Mouse (Mus musculus): Measurements from ENCODE around the gene Dmwd. TPM values are rescaled to one million over a fixed set of nuclear protein-coding genes. Genes with fewer than 3 reads are reported as not detected.
"Not testable (repeated sequence)": the region's sequence is repeated elsewhere in the genome, so short reads cannot be mapped to it uniquely, and the experiment has no call there.

Dmwd gene
- total RNA-seq, 2 experiments from 2014 or later = 26.6 to 31.8 TPM

DNA sequence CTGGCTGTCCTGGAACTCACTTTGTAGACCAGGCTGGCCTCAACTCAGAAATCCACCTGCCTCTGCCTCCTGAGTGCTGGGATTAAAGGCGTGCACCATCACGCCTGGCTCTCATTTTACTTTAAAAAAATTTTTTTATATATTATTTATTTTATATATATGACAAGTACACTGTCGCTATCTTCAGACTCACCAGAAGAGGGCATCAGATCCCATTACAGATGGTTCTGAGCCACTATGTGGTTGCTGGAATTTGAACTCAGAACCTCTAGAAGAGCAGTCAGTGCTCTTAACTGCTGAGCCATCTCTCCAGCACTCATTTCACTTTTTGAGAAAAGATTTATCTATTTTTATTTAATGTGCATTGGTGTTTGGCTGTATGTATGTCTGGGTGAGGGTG lies 5.0 kb upstream of the Dmwd start:
- not testable (repeated sequence) for DNase-seq

DNA sequence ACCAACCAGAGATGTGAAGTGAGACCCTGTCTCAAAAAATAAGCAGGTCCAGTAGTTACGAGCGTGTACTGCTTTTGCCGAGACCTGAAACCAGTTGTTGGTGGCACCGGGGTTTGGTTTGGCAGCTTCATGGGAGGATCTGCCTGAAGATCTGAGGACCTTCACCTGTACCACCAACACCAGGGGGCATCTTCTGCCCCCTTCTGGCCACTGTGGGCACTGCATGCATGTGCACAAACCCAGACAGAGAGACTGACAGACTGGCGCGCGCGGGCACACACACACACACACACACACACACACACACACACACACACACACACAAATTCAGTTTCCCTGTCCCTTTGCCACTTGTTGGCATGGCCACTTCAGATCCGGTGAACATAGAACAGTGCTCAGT lies 2.5 kb upstream of the Dmwd start:
- no peak for DNase-seq

DNA sequence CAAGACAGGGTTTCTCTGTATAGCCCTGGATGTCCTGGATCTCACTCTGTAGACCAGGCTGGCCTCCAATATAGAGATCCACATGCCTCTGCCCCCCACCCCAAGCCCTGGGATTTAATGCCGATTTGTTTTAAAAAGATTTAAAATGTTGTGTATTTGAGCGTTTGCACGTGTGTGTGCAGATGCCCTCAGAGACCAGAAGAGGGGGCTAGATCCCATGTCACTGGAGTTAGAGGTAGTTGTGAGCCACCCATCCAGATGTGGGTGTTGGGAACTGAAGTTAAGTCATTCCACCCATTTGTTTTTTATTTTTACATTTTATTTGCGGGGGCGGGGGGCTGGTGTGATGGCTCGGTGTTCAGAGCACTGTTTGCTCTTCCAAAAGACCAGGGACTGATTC lies 1.5 kb upstream of the Dmwd start:
- DNase-seq = no peak

DNA sequence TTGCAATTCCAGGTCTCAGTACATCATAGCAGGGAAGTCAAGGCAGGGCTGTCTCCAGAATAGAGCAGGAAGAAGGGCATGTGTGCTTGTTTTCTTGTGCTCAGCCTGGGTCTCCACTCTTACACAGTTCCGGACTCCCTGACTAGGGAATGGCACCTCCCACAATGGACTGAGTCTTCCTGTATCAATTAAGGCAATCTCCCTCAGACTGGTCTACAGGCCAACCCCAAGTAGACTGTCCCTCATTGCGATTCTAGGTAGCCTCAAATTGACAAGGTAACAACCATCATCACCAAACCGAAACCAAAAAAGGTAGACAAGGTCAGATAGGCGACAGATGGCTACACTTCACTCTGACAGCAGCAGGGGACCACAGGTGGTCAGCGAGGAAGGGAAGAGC lies 796 bp upstream of the Dmwd start:
- DNase-seq = no peak

DNA sequence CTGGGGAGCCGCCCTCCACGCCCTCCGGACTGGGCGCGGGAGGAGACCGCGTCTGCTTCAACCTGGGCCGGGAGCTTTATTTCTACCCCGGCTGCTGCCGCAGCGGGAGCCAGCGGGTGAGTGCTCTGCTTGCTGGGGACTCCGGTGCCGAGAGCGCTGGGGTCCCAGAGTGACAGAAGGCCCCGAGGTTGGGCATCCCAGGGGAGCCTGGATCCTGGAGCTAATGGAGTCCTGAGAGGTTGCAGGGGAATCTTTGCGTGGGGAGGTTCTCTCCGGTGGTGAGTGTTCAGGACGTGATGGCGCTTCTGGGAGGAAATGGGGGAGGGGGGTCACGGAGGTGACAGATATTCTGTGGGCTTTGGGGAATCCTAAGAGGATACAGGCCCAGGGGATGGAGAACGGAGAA lies 562 bp downstream of the Dmwd start:
- DNase-seq = peak; percentile 26

DNA sequence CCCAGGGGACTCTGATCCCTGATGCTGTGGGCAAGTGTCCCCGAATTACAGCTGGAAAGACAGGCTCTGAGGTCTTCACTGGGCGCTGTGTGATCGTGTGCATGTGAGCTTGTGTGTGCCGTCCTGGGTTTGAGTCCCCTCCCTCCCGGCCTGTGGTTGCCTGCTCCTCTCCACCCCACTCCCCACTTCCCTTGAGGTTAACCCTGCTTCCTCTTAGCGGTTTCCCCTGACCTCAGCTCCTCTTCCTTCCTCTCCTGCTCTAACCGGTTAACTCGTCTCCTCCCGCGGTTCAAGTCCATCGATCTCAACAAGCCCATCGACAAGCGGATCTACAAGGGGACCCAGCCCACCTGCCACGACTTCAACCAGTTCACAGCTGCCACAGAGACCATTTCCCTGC lies 1.7 kb downstream of the Dmwd start:
- no peak for DNase-seq

DNA sequence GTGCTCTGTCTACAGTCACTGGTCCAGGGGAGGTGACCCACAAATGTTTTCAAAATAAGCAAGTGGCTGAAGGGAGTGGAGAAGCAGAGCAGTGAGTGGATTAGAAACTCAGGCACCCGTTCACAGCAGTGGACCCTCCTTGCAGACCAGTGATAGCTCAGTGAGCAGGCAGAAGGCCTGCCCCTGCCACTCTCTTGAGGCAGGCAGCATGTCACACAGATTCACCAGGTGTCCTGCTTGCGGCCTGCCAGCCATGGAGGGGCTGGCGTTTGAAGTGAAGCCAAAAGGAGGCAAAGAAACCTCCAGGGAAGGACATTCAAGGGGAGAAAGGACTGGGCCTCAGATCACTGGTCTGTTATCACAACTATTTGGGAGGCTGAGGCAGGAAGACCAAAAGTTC lies 2.7 kb downstream of the Dmwd start:
- DNase-seq = no peak

DNA sequence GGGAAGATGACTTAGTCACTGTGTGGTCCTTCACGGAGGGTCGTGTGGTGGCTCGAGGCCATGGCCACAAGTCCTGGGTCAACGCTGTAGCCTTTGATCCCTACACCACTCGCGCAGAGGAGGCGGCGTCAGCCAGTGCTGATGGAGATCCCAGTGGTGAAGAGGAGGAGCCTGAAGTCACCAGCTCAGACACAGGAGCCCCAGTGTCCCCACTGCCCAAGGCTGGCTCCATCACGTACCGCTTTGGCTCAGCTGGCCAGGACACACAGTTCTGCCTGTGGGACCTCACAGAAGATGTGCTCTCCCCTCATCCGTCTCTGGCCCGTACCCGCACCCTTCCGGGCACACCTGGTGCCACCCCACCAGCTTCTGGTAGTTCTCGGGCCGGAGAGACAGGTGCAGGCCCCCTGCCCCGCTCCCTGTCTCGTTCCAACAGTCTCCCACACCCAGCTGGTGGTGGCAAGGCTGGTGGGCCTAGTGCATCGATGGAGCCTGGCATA lies 4.5 kb downstream of the Dmwd start:
- DNase-seq = no peak

DNA sequence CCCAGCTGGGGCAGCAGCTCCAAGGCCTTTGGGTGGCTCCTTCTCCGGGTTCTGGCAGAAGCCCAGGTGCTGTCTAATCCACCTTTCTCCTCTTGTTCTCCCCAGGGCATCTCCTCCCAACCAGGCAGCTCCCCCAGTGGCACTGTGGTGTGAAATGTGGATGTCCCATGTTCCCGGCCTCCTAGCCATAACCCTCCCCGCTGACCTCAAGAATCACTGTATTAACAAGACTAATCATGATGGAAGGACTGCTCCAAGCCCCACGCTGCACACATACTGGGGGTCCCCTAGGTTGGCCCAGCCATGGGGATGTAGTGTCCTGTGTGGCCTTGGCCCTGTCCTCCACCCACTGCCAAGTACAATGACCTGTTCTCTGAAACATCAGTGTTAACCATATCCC lies 6.1 kb downstream of the Dmwd start:
- no peak for DNase-seq

DNA sequence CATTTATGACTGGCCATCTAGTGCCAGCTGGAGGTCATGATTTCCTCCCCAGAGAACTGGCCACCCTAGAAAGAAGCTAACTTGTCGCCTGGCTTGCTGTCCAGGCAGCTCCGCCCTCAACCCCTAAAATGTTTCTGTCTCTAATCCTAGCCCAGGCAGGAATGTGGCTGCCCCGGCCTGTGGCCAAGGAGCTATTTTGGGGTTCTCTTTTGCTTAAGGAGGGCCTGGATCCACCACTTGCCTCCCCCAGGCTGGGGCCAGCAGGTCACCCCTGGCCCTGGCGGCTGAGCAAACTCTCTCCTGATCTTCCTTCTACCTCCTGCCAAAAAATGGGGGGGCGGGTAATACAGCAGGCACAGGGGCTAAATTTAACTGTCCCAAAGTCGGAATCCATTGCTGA lies 7.1 kb downstream of the Dmwd start:
- peak; percentile 76 for DNase-seq

DNA sequence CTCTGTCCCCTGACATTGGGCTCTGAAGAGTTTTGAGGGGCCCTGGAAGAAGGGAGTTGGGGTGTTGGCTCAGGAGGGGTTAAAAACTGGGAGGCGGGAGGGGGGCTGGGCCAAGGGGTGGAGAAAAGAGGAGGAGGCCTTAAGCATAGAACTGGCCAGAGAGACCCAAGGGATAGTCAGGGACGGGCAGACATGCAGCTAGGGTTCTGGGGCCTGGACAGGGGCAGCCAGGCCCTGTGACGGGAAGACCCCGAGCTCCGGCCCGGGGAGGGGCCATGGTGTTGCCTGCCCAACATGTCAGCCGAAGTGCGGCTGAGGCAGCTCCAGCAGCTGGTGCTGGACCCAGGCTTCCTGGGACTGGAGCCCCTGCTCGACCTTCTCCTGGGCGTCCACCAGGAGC lies 7.7 kb downstream of the Dmwd start, which contains the start of gene Dmpk:
Gene Dmpk, plus strand, starts transcription at position 149 of the 400 bp plus-strand sequence.
- peak; percentile 62 for DNase-seq

DNA sequence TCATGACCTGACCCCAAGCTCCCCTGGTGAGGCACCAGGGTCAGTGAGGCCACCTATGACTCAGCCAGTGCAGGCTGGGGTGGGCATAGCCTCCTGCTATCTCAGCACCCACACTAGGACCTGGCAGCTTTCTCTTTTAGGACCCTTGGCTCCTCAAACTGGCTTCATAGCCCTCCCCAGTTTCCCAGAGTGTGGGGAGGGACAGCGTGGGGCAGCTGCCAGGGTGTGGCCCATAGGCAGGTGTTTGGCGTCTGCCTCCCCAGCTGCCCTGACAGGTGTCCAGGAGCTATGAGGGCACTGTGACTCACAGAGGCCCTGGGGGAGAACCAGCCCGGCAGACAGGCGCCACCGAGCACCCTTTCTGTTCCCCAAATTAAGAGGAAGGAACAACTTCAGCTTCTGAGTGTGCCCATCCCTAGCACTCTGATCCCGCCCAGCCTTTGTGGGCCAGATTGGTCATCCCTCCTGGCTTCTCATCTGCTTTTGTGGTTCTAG lies 8.3 kb downstream of the Dmwd start:
- DNase-seq = peak; percentile 69

DNA sequence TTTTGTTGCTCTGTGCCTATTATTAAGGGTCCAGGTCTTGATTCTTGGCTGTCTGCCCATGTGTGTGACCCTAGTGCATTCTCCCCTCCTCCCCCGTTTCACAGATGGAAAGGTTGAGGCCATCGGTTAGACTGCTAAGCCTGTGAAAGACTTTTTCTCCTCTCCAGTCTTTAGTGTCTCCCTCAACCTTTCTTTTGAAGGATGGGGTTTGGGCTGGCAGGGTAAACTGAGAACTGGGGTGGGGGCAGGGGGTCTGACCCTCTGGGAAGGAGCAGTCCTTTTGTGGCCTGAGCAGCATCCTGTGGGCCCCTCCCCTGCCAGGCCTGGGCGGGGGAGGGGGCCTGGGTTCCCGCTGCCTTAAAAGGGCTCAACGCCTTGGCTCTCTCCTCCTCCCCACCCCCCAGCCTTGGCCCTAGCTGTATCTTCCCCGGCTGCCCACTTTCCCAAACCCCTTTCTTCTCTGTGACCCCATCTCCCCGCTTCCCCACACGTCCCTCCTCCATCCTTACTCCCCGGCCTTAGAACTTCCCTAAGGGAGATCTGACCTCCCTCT lies 9.0 kb downstream of the Dmwd start:
- no peak for DNase-seq

DNA sequence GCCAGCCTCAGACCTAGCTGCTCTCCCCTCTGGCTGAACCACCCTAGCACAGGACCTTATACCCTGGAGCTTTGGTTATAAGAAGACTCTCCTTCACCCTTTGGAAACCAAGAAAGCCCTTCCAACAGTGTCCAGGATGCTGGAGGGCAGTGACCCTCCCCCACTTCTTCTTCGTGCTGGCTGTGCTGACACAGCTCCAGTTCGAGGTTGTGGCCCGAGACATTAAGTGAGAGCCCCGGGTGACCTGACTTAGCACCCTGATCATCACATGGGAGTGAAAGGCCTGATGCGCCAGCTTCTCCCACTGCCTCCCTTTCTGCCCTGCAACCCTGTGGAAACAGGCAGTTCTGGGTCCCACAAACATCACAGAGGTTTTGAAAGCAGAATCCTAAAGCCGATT lies 9.5 kb downstream of the Dmwd start:
- no peak for DNase-seq

DNA sequence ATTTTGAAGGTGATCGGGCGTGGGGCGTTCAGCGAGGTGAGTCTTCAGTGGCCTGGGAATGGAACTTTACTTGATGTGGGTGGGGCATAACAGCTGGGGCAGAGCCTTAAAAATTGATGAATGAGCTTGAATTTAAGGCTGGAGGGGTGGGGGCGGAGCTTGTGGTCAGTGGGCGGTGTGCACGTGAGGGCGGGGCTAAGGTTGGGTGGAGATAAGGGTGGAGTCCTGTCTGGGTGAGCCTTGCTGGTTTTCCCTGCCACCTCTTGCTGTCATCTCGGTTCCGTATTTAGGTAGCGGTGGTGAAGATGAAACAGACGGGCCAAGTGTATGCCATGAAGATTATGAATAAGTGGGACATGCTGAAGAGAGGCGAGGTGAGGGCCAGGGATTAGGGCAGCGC lies 10.0 kb downstream of the Dmwd start:
- no peak for DNase-seq

DNA sequence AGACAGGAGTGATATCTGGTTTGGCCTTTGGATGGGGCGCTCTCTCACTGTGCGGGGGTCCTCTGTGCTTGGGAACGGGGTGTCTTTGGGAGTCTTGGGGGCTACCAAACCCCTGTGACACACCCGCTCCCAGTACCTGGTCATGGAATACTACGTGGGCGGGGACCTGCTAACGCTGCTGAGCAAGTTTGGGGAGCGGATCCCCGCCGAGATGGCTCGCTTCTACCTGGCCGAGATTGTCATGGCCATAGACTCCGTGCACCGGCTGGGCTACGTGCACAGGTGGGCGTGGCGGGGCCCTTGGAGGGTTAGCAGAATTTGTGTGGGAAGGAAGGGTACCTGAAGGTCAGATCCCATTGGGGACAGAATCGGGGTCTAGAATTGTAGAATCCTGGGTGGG lies 10.7 kb downstream of the Dmwd start:
- DNase-seq = no peak

DNA sequence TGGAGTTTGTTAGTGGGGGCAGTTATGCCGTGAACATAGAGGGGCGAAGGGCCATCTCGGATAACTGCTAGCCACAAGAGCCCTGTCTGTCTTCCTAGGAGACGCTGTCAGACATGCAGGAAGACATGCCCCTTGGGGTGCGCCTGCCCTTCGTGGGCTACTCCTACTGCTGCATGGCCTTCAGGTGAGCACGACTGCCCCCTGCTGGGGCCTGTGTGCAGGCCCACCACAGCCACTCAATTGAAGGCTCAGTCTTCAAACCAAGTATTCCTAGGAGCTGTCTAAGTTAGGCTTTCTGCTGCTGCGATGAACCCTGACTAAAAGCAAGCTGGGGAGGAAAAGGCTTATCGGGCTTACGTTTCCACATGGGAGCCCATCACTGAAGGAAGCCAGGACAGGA lies 12.8 kb downstream of the Dmwd start:
- peak; percentile 79 for DNase-seq

DNA sequence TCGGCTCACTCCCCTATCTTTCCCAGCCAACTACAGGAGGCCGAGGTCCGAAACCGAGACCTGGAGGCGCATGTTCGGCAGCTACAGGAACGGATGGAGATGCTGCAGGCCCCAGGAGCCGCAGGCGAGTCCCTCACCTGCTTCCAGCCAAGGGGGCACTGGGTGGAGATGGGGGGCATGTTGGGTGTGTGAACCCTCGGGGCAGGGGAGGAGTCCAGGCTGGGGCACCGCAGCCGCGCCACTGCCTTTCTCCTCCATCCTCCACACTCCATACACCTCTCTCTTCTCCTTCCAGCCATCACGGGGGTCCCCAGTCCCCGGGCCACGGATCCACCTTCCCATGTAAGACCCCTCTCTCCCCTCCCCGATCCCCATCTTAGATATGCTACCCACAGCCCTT lies 15.9 kb downstream of the Dmwd start:
- DNase-seq = no peak

DNA sequence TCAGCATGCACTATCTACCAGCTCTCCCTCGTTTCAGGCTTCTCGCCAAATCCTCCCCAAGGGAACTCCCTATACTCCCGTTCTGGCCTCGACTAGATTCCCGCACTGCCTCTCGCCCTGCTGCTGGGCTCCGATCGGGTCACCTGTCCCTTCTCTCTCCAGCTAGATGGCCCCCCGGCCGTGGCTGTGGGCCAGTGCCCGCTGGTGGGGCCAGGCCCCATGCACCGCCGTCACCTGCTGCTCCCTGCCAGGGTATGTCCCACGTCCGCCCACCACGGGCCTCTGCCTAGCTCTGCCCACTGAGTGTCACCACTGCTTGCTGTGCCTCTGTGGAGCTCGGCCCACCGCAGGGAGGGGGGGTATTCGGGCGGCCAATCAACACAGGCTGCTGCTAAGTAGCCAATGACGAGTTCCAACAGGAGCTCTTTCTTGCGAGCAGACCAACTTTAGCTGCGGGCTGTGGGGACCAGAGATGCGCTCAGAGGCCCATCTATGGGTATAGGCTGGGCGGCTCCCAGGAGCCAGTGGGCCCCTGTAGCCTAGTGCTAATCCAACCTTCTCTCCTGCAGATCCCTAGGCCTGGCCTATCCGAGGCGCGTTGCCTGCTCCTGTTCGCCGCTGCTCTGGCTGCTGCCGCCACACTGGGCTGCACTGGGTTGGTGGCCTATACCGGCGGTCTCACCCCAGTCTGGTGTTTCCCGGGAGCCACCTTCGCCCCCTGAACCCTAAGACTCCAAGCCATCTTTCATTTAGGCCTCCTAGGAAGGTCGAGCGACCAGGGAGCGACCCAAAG lies 16.6 kb downstream of the Dmwd start:
- peak; percentile 56 for DNase-seq

DNA sequence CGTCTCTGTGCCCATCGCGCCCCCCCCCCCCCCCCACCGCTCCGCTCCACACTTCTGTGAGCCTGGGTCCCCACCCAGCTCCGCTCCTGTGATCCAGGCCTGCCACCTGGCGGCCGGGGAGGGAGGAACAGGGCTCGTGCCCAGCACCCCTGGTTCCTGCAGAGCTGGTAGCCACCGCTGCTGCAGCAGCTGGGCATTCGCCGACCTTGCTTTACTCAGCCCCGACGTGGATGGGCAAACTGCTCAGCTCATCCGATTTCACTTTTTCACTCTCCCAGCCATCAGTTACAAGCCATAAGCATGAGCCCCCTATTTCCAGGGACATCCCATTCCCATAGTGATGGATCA lies 17.1 kb downstream of the Dmwd start:
- peak; percentile 89 for DNase-seq

DNA sequence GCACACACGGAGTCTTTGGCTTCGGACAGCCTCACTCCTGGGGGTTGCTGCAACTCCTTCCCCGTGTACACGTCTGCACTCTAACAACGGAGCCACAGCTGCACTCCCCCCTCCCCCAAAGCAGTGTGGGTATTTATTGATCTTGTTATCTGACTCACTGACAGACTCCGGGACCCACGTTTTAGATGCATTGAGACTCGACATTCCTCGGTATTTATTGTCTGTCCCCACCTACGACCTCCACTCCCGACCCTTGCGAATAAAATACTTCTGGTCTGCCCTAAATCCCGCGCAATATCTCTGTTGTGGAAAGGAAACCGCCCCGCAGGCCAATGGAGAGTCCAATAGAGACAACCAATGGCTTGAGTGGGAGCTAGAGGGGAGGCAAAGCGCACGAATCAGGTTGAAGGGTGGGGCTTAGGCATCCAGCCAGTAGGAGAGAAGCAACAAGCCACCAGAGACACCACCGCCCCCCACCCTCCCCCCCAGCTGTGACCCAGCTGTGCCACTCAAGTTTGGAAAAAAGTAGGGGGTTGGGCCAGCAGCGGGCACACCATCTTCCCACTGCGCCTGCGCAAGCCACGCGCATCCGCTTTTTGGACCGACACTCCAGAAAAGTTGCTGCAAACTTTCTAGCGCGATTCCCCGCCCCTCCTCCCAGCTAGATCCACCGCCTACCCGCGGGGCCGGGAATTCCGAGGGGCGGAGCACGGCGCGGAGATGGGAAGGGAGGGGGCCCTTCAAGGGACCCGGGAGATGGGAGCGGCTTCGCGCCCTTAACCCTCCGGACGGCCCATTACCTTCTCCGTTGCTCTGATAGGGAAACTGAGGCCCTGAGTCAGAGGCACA lies 17.7 kb downstream of the Dmwd start:
- DNase-seq = peak; percentile 95

DNA sequence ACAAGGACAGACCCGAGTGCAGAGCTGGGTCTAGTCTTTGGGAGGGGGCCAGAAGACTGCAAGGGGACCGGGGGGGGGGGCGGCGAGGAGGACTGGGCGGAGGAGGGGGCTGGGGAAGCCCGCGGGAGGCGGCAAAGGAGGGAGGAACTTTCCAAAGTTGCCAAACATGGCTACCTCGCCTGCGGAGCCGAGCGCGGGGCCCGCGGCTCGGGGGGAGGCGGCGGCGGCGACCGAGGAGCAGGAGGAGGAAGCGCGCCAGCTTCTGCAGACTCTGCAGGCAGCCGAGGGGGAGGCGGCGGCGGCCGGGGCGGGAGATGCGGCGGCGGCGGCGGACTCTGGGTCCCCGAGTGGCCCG lies 18.4 kb downstream of the Dmwd start, which contains the start of gene Six5:
Gene Six5, plus strand, starts transcription at position 124 of the 355 bp plus-strand sequence.
- no peak for DNase-seq

Measured in gastrocnemius, postnatal 10 days (tissue).